Comparison of ENCODE assay signal across 20 mouse cellular contexts in genomic region chr15:103002156-103002555, GRCm38 (mm10). TPM values are rescaled to one million over a fixed set of nuclear protein-coding genes. Genes with fewer than 3 reads are reported as not detected.
DNase-seq lines count a peak whose midpoint lies in the region; ATAC-seq and TF ChIP-seq lines count a peak whose summit lies in the region.
"Had no signal": no experiment of that assay in that cellular context is flagged by ENCODE, and none has a peak within 500 bp of the region (broad histone marks: within the 10 kb centered on the region; RNA-seq: fewer than 3 reads in every experiment).

No protein-coding gene starts in this region.

- H3K27me3 ChIP-seq in stomach, embryonic 15.5 days (replicated peaks): peaks cover 94% of the 10 kb centered on the region
- peaks cover 17% of the 10 kb centered on the region; the same call in 1 of the 2 replicates for H3K27me3 ChIP-seq in stomach, postnatal 0 days (ENCODE audit: control insufficient read depth, insufficient read depth, low read length)
- peaks cover 99% of the 10 kb centered on the region for H3K27me3 ChIP-seq in stomach, embryonic 16.5 days (ENCODE audit: control insufficient read depth, insufficient read depth, low read length)

- WGBS in stomach, embryonic 15.5 days: 29% methylated on average over 4 of the region's 4 CpGs
- 43% methylated on average over 4 of the region's 4 CpGs for WGBS in stomach, postnatal 0 days
- WGBS in stomach, embryonic 16.5 days: 28% methylated on average over 4 of the region's 4 CpGs

- no peaks in the 10 kb centered on the region for H3K9me3 ChIP-seq in stomach, embryonic 15.5 days
- H3K9me3 ChIP-seq in stomach, postnatal 0 days (ENCODE audit: control insufficient read depth, low read length): no peaks in the 10 kb centered on the region
- no peaks in the 10 kb centered on the region for H3K9me3 ChIP-seq in stomach, embryonic 16.5 days (replicated peaks; ENCODE audit: control insufficient read depth, low read length)
- H3K9me3 ChIP-seq: embryonic facial prominence, embryonic 15.5 days; heart, embryonic 13.5 days; liver, embryonic 15.5 days; midbrain, embryonic 15.5 days had no signal

- no peak overlapping the region for H3K4me2 ChIP-seq in stomach, embryonic 15.5 days
- no peak overlapping the region for H3K4me2 ChIP-seq in stomach, postnatal 0 days (replicated peaks; ENCODE audit: low read depth)
- H3K4me2 ChIP-seq in stomach, embryonic 16.5 days (ENCODE audit: low read depth, low read length): no peak overlapping the region
- H3K4me2 ChIP-seq: embryonic facial prominence, embryonic 15.5 days; hindbrain, embryonic 14.5 days; liver, embryonic 15.5 days; midbrain, embryonic 15.5 days had no signal

- no peaks in the 10 kb centered on the region for H3K36me3 ChIP-seq in stomach, embryonic 15.5 days
- no peaks in the 10 kb centered on the region for H3K36me3 ChIP-seq in stomach, postnatal 0 days (ENCODE audit: control insufficient read depth, insufficient read depth, low read length)
- H3K36me3 ChIP-seq in stomach, embryonic 16.5 days (ENCODE audit: control insufficient read depth, insufficient read depth, low read length): no peaks in the 10 kb centered on the region
- H3K36me3 ChIP-seq: embryonic facial prominence, embryonic 15.5 days; heart, embryonic 13.5 days; liver, embryonic 15.5 days; midbrain, embryonic 15.5 days had no signal

- H3K4me3 ChIP-seq in stomach, embryonic 15.5 days (replicated peaks): no peak overlapping the region
- no peak overlapping the region for H3K4me3 ChIP-seq in stomach, postnatal 0 days (ENCODE audit: low read depth, low read length)
- no peak overlapping the region for H3K4me3 ChIP-seq in stomach, embryonic 16.5 days (replicated peaks; ENCODE audit: low read length)
- H3K4me3 ChIP-seq: embryonic facial prominence, embryonic 15.5 days; heart, embryonic 13.5 days; layer of hippocampus, adult 2 months; liver, embryonic 15.5 days; midbrain, embryonic 15.5 days had no signal

- no peak overlapping the region for H3K9ac ChIP-seq in stomach, embryonic 15.5 days
- no peak overlapping the region for H3K9ac ChIP-seq in stomach, postnatal 0 days (ENCODE audit: low read length)
- no peak overlapping the region for H3K9ac ChIP-seq in stomach, embryonic 16.5 days (ENCODE audit: low read length)
- H3K9ac ChIP-seq: embryonic facial prominence, embryonic 15.5 days; heart, embryonic 13.5 days; hindbrain, embryonic 14.5 days; liver, embryonic 15.5 days; midbrain, embryonic 15.5 days had no signal

- no peak for DNase-seq in stomach, postnatal 0 days (ENCODE audit: low spot score)
- DNase-seq in adrenal gland, postnatal 36 days: peak; percentile 51 to 64
- DNase-seq in kidney, postnatal 10 days: peak; percentile 74
- no peak for DNase-seq in liver
- DNase-seq in right cerebral cortex, postnatal 36 days (ENCODE audit: low spot score in 2 of 2): no peak
- no peak for DNase-seq in urinary bladder, postnatal 36 days (ENCODE audit: low spot score in 2 of 2)
- DNase-seq: right cerebral cortex, postnatal 4 days had no signal

- no peak for TF ChIP-seq EP300 in stomach, postnatal 0 days (optimal IDR thresholded peaks at IDR 0.05)

- H3K27ac ChIP-seq in stomach, embryonic 15.5 days: peak overlapping the region; percentile 33
- no peak overlapping the region for H3K27ac ChIP-seq in stomach, postnatal 0 days (replicated peaks)
- H3K27ac ChIP-seq in stomach, embryonic 16.5 days (ENCODE audit: low read length): peak overlapping the region; percentile 65; the same call in 1 of the 2 replicates
- H3K27ac ChIP-seq: embryonic facial prominence, embryonic 15.5 days; heart, embryonic 13.5 days; hindbrain, embryonic 14.5 days; layer of hippocampus, adult 2 months; liver, embryonic 15.5 days; macrophage; midbrain, embryonic 15.5 days had no signal

- ATAC-seq in stomach, embryonic 15.5 days (ENCODE audit: insufficient read depth, low FRiP score, low read depth): no peak
- ATAC-seq in stomach, postnatal 0 days (ENCODE audit: low FRiP score, low TSS enrichment): no peak
- ATAC-seq in stomach, embryonic 16.5 days (ENCODE audit: insufficient read depth, low FRiP score): no peak
- ATAC-seq: forebrain, embryonic 14.5 days; midbrain, embryonic 15.5 days had no signal

- H3K4me1 ChIP-seq in stomach, embryonic 15.5 days: peaks cover 15% of the 10 kb centered on the region
- H3K4me1 ChIP-seq in stomach, postnatal 0 days (replicated peaks; ENCODE audit: control insufficient read depth, insufficient read depth): 0 out of 2 replicates have a peak, but pooled peaks cover 2% of the 10 kb centered on the region
- peaks cover 17% of the 10 kb centered on the region for H3K4me1 ChIP-seq in stomach, embryonic 16.5 days (ENCODE audit: control insufficient read depth, insufficient read depth, low read length)

- no peak for TF ChIP-seq CTCF in stomach, postnatal 0 days (IDR thresholded peaks at IDR 0.05; ENCODE audit: low read depth)

RNA-seq across cellular contexts. Expression of gene Hoxc6, which starts 4.1 kb away (rescaled TPM):
- 2.6 and 4.7 TPM in 2 replicates for polyA plus RNA-seq in stomach, embryonic 15.5 days (2015; fragmentation: Nextera tagmentation; extraction: Ambion mirVana)
- polyA plus RNA-seq in stomach, postnatal 0 days (2015; fragmentation: Nextera tagmentation; extraction: Ambion mirVana): 3.3 and 4.9 TPM in 2 replicates
- total RNA-seq in adrenal gland, postnatal 36 days (2021): 10 to 100 TPM; 43.2 to 46.3 TPM
- 3.3 and 3.8 TPM in 2 replicates for polyA plus RNA-seq in stomach, embryonic 16.5 days (2015; fragmentation: Nextera tagmentation; extraction: Ambion mirVana)
- total RNA-seq: common myeloid progenitor, adult 5-6 weeks; layer of hippocampus, adult 2 months; left cerebral cortex, postnatal 25 days had no signal
- polyA plus RNA-seq: forebrain, embryonic 14.5 days; macrophage; midbrain, embryonic 15.5 days had no signal

RNA-seq across cellular contexts. Expression of gene Hoxc8, which starts 11.7 kb away (rescaled TPM):
- 1.4 and 1.9 TPM in 2 replicates for polyA plus RNA-seq in stomach, embryonic 15.5 days (2015; fragmentation: Nextera tagmentation; extraction: Ambion mirVana)
- polyA plus RNA-seq in stomach, postnatal 0 days (2015; fragmentation: Nextera tagmentation; extraction: Ambion mirVana): 7.1 and 7.3 TPM in 2 replicates
- 10 to 100 TPM; 25.4 to 29.5 TPM for total RNA-seq in adrenal gland, postnatal 36 days (2021)
- polyA plus RNA-seq in stomach, embryonic 16.5 days (2015; fragmentation: Nextera tagmentation; extraction: Ambion mirVana): 2.0 and 2.5 TPM in 2 replicates
- total RNA-seq: common myeloid progenitor, adult 5-6 weeks; layer of hippocampus, adult 2 months; left cerebral cortex, postnatal 25 days had no signal
- polyA plus RNA-seq: embryonic facial prominence, embryonic 15.5 days; forebrain, embryonic 14.5 days; heart, embryonic 13.5 days; macrophage; midbrain, embryonic 15.5 days had no signal

RNA-seq across cellular contexts. Expression of gene Hoxc4, which starts 16.6 kb away (rescaled TPM):
- 16.2 and 17.3 TPM in 2 replicates for polyA plus RNA-seq in stomach, embryonic 15.5 days (2015; fragmentation: Nextera tagmentation; extraction: Ambion mirVana)
- polyA plus RNA-seq in stomach, postnatal 0 days (2015; fragmentation: Nextera tagmentation; extraction: Ambion mirVana): 9.6 and 10.4 TPM in 2 replicates
- 1 to 10 TPM; 5.9 to 6.6 TPM for total RNA-seq in adrenal gland, postnatal 36 days (2021)
- 19.0 and 20.0 TPM in 2 replicates for polyA plus RNA-seq in stomach, embryonic 16.5 days (2015; fragmentation: Nextera tagmentation; extraction: Ambion mirVana)
- total RNA-seq: common myeloid progenitor, adult 5-6 weeks; layer of hippocampus, adult 2 months; left cerebral cortex, postnatal 25 days had no signal
- polyA plus RNA-seq: forebrain, embryonic 14.5 days; macrophage; midbrain, embryonic 15.5 days had no signal

RNA-seq across cellular contexts. Expression of gene Hoxc9, which starts 25.9 kb away (rescaled TPM):
- polyA plus RNA-seq in stomach, embryonic 15.5 days (2015; fragmentation: Nextera tagmentation; extraction: Ambion mirVana): 0.06 TPM in 1 of 2 replicates, not detected in the other
- not detected in 2 replicates for polyA plus RNA-seq in stomach, postnatal 0 days (2015; fragmentation: Nextera tagmentation; extraction: Ambion mirVana)
- under 1 TPM; 0.72 to 0.96 TPM for total RNA-seq in adrenal gland, postnatal 36 days (2021)
- not detected in 2 replicates for polyA plus RNA-seq in stomach, embryonic 16.5 days (2015; fragmentation: Nextera tagmentation; extraction: Ambion mirVana)
- total RNA-seq: common myeloid progenitor, adult 5-6 weeks; layer of hippocampus, adult 2 months; left cerebral cortex, postnatal 25 days had no signal
- polyA plus RNA-seq: embryonic facial prominence, embryonic 15.5 days; forebrain, embryonic 14.5 days; heart, embryonic 13.5 days; liver, embryonic 15.5 days; macrophage; midbrain, embryonic 15.5 days; stomach, embryonic 14.5 days had no signal

RNA-seq across cellular contexts. Expression of gene Hoxc5, which starts 34.9 kb away (rescaled TPM):
- 13.6 and 16.2 TPM in 2 replicates for polyA plus RNA-seq in stomach, embryonic 15.5 days (2015; fragmentation: Nextera tagmentation; extraction: Ambion mirVana)
- 18.0 and 18.2 TPM in 2 replicates for polyA plus RNA-seq in stomach, postnatal 0 days (2015; fragmentation: Nextera tagmentation; extraction: Ambion mirVana)
- 1 to 10 TPM; 5.7 to 6.2 TPM for total RNA-seq in adrenal gland, postnatal 36 days (2021)
- polyA plus RNA-seq in stomach, embryonic 16.5 days (2015; fragmentation: Nextera tagmentation; extraction: Ambion mirVana): 17.5 and 19.4 TPM in 2 replicates
- total RNA-seq: common myeloid progenitor, adult 5-6 weeks; layer of hippocampus, adult 2 months; left cerebral cortex, postnatal 25 days had no signal
- polyA plus RNA-seq: forebrain, embryonic 14.5 days; macrophage; midbrain, embryonic 15.5 days had no signal

Comparison
In these comparisons a context has a peak if more than half of its experiments do, and no peak if none do; other contexts are left out.
1. DNase-seq: peak in adrenal gland, postnatal 36 days (2 of 2) and kidney, postnatal 10 days (single experiment); none in stomach, postnatal 0 days (single experiment), liver (single experiment), right cerebral cortex, postnatal 36 days (0 of 2) and urinary bladder, postnatal 36 days (0 of 2).